Mouse (Mus musculus): Measurements from ENCODE around the gene Atp6v1d. TPM values are rescaled to one million over a fixed set of nuclear protein-coding genes. Genes with fewer than 3 reads are reported as not detected.

Gene Atp6v1d
- polyA plus RNA-seq, 1 experiment from 2014 or later: 82.8 TPM

DNA sequence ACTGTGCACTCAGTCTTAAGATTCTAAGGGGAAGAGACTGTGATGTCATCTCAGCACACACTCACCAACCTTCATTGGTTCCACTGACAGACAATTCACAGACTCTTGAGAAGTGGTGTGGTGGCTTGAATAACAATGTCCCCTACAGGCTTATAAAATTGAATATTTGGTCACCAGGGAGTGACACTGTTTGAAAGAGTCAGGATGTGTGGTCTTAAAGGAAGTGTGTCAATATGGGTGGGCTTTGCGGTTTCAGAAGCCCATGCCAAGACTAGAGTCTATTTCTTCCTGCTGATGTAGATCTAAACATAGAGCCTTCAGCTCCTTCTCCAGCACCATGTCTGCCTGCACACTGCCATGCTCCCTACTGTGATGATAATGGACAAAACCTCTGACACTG, 36.4 kb upstream of the Atp6v1d start:
- Histone ChIP-seq H3K4me2 (ENCODE audit: low read length) (no peak overlapping the region), H3K36me3 (ENCODE audit: control insufficient read depth, insufficient read depth, low read length) (no peaks in the 10 kb centered on the region), H3K27me3 (ENCODE audit: control insufficient read depth, insufficient read depth, low read length) (no peaks in the 10 kb centered on the region), H3K4me3 (ENCODE audit: control insufficient read depth in 1 of 2, insufficient read depth in 1 of 2, low read depth in 1 of 2, low read length in 2 of 2) (no peak overlapping the region), H3K4me1 (ENCODE audit: control insufficient read depth in 2 of 2, insufficient read depth in 2 of 2, low read length in 2 of 2) (no peaks in the 10 kb centered on the region), H3K9ac (ENCODE audit: low read length) (no peak overlapping the region), H3K9me3 (ENCODE audit: control insufficient read depth, low read length) (no peaks in the 10 kb centered on the region), H3K27ac (replicated peaks in 1 of 2; ENCODE audit: control insufficient read depth in 1 of 2, insufficient read depth in 1 of 2, low read depth in 2 of 2, low read length in 2 of 2) (no peak overlapping the region)
- no peak for ATAC-seq (ENCODE audit: insufficient number of reproducible peaks, insufficient read depth, low FRiP score, low read depth)
- WGBS: 100% methylated on average over 1 of the region's 1 CpGs

DNA sequence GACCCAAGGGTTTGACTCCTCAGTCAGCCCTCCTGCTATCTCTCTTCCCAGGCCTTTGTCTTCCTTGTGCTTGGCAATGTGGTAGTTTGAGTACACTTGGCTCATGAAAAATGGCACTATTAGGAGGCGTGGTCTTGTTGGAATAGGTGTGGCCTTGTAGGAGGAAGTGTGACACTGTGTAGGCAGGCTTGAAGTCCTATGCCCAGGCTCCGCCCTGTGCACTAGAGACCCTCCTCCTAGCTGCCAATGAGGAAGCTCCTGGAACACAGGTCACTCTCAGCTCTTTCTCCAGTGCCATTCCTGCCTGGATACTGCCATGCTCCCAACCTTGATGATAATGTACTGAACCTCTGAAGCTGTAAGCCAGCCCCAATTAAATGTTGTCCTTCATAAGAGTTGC, 29.7 kb upstream of the Atp6v1d start:
- Histone ChIP-seq H3K27ac (replicated peaks in 1 of 2; ENCODE audit: control insufficient read depth in 1 of 2, insufficient read depth in 1 of 2, low read depth in 2 of 2, low read length in 2 of 2) (no peak overlapping the region), H3K9me3 (ENCODE audit: control insufficient read depth, low read length) (peaks cover 5% of the 10 kb centered on the region; the same call in 1 of the 2 replicates), H3K4me2 (ENCODE audit: low read length) (no peak overlapping the region), H3K36me3 (ENCODE audit: control insufficient read depth, insufficient read depth, low read length) (peaks cover 14% of the 10 kb centered on the region), H3K9ac (ENCODE audit: low read length) (no peak overlapping the region), H3K4me3 (ENCODE audit: control insufficient read depth in 1 of 2, insufficient read depth in 1 of 2, low read depth in 1 of 2, low read length in 2 of 2) (no peak overlapping the region), H3K4me1 (ENCODE audit: control insufficient read depth in 2 of 2, insufficient read depth in 2 of 2, low read length in 2 of 2) (peaks cover 0 to 14% of the 10 kb centered on the region in 2 experiments; a peak in 3 of 4 replicates), H3K27me3 (ENCODE audit: control insufficient read depth, insufficient read depth, low read length) (no peaks in the 10 kb centered on the region)
- WGBS: 69% methylated on average over 2 of the region's 2 CpGs
- ATAC-seq (ENCODE audit: insufficient number of reproducible peaks, insufficient read depth, low FRiP score, low read depth): no peak

DNA sequence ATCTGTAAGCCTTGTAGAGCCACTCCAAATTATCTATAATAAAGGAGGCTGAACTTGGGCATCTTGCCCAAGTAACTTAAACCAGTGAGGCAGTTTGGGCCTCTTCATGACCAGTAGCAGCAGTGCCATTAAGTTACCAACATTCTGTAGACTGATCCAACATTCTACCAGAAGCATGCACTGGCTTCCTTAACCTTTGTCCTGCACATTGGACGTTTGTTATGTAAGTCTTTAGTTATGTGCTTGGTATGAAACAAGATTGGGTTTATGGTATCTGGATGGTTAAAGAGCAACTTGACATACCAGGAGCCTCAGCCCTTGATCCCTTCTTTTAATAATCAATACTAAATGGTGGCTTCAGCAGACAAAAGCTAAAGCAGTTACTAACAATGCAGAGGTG, 28.6 kb upstream of the Atp6v1d start:
- 63% methylated on average over 1 of the region's 1 CpGs for WGBS
- peaks cover 0 to 14% of the 10 kb centered on the region in 2 experiments; a peak in 3 of 4 replicates for H3K4me1 ChIP-seq (ENCODE audit: control insufficient read depth in 2 of 2, insufficient read depth in 2 of 2, low read length in 2 of 2)
- no peak for ATAC-seq (ENCODE audit: insufficient number of reproducible peaks, insufficient read depth, low FRiP score, low read depth)
- no peaks in the 10 kb centered on the region for H3K27me3 ChIP-seq (ENCODE audit: control insufficient read depth, insufficient read depth, low read length)
- H3K4me2 ChIP-seq (ENCODE audit: low read length): no peak overlapping the region
- H3K27ac ChIP-seq (replicated peaks in 1 of 2; ENCODE audit: control insufficient read depth in 1 of 2, insufficient read depth in 1 of 2, low read depth in 2 of 2, low read length in 2 of 2): no peak overlapping the region
- peaks cover 25% of the 10 kb centered on the region for H3K36me3 ChIP-seq (ENCODE audit: control insufficient read depth, insufficient read depth, low read length)
- no peak overlapping the region for H3K9ac ChIP-seq (ENCODE audit: low read length)
- H3K9me3 ChIP-seq (ENCODE audit: control insufficient read depth, low read length): peaks cover 5% of the 10 kb centered on the region; the same call in 1 of the 2 replicates
- no peak overlapping the region for H3K4me3 ChIP-seq (ENCODE audit: control insufficient read depth in 1 of 2, insufficient read depth in 1 of 2, low read depth in 1 of 2, low read length in 2 of 2)

GRCm38 (mm10) chr12:78874581-78874980, 13.1 kb upstream of the Atp6v1d start:
- no peaks in the 10 kb centered on the region for H3K27me3 ChIP-seq (ENCODE audit: control insufficient read depth, insufficient read depth, low read length)
- H3K4me3 ChIP-seq (ENCODE audit: control insufficient read depth in 1 of 2, insufficient read depth in 1 of 2, low read depth in 1 of 2, low read length in 2 of 2): no peak overlapping the region
- H3K4me2 ChIP-seq (ENCODE audit: low read length): no peak overlapping the region
- H3K36me3 ChIP-seq (ENCODE audit: control insufficient read depth, insufficient read depth, low read length): peaks cover 76% of the 10 kb centered on the region
- no peaks in the 10 kb centered on the region for H3K4me1 ChIP-seq (ENCODE audit: control insufficient read depth in 2 of 2, insufficient read depth in 2 of 2, low read length in 2 of 2)
- H3K9ac ChIP-seq (ENCODE audit: low read length): no peak overlapping the region
- 97% methylated on average over 3 of the region's 3 CpGs for WGBS
- ATAC-seq (ENCODE audit: insufficient number of reproducible peaks, insufficient read depth, low FRiP score, low read depth): no peak
- H3K9me3 ChIP-seq (ENCODE audit: control insufficient read depth, low read length): no peaks in the 10 kb centered on the region
- no peak overlapping the region for H3K27ac ChIP-seq (replicated peaks in 1 of 2; ENCODE audit: control insufficient read depth in 1 of 2, insufficient read depth in 1 of 2, low read depth in 2 of 2, low read length in 2 of 2)

DNA sequence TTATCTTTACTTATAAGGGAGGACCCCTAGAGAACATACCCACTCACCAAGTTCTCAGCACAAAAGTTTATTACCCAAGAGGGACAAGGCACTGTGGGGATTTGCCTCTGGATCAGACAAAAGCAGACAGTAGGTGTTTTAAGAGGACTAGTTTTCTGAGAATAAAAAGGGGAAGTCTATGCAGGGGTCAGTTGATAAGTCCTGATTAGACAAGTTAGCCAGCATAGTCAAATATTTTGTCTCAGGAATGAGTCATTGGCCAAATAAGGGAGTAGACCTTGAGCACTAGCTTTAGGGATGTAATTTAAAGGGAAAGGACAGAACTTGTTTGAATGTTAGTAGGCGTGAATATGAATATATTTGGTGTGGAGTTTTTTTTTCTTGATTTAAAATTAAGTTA, 6.7 kb upstream of the Atp6v1d start:
- no peak for ATAC-seq (ENCODE audit: insufficient number of reproducible peaks, insufficient read depth, low FRiP score, low read depth)
- H3K36me3 ChIP-seq (ENCODE audit: control insufficient read depth, insufficient read depth, low read length): peaks cover 50% of the 10 kb centered on the region

DNA sequence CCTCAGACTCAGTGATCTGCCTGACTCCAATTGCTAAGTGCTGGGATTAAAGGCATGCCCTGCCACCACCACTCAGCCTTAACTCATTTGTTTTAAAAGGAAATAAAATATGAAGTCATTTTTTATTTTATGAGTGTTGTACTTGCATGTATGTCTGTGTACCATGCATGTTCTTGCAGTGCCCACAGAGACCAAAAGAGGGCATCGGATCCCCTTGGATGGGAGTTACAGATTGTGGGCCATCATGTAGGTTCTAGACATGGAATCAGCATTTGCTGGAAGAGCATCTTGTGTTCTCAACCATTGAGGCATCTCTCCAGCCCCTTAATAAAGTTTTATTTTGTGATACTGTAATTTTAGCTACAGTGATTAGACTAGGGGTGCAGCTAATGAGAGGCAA, 4.0 kb upstream of the Atp6v1d start:
- Histone ChIP-seq H3K9me3 (ENCODE audit: control insufficient read depth, low read length) (no peaks in the 10 kb centered on the region), H3K27ac (replicated peaks in 1 of 2; ENCODE audit: control insufficient read depth in 1 of 2, insufficient read depth in 1 of 2, low read depth in 2 of 2, low read length in 2 of 2) (no peak overlapping the region), H3K27me3 (ENCODE audit: control insufficient read depth, insufficient read depth, low read length) (no peaks in the 10 kb centered on the region), H3K4me1 (ENCODE audit: control insufficient read depth in 2 of 2, insufficient read depth in 2 of 2, low read length in 2 of 2) (peaks cover 2 to 9% of the 10 kb centered on the region in 2 experiments; a peak in 2 of 4 replicates), H3K36me3 (ENCODE audit: control insufficient read depth, insufficient read depth, low read length) (peaks cover 36% of the 10 kb centered on the region), H3K9ac (ENCODE audit: low read length) (no peak overlapping the region), H3K4me2 (ENCODE audit: low read length) (no peak overlapping the region), H3K4me3 (ENCODE audit: control insufficient read depth in 1 of 2, insufficient read depth in 1 of 2, low read depth in 1 of 2, low read length in 2 of 2) (no peak overlapping the region)
- no peak for ATAC-seq (ENCODE audit: insufficient number of reproducible peaks, insufficient read depth, low FRiP score, low read depth)
- WGBS: 97% methylated on average over 1 of the region's 1 CpGs

More for the DNA sequence above, 6.7 kb upstream of the Atp6v1d start:
- no peak overlapping the region for H3K4me3 ChIP-seq (ENCODE audit: control insufficient read depth in 1 of 2, insufficient read depth in 1 of 2, low read depth in 1 of 2, low read length in 2 of 2)
- WGBS: 84% methylated on average over 1 of the region's 1 CpGs
- no peak overlapping the region for H3K27ac ChIP-seq (replicated peaks in 1 of 2; ENCODE audit: control insufficient read depth in 1 of 2, insufficient read depth in 1 of 2, low read depth in 2 of 2, low read length in 2 of 2)
- no peak overlapping the region for H3K4me2 ChIP-seq (ENCODE audit: low read length)
- no peaks in the 10 kb centered on the region for H3K27me3 ChIP-seq (ENCODE audit: control insufficient read depth, insufficient read depth, low read length)
- H3K9me3 ChIP-seq (ENCODE audit: control insufficient read depth, low read length): no peaks in the 10 kb centered on the region
- no peak overlapping the region for H3K9ac ChIP-seq (ENCODE audit: low read length)
- peaks cover 0 to 2% of the 10 kb centered on the region in 2 experiments; a peak in 2 of 4 replicates for H3K4me1 ChIP-seq (ENCODE audit: control insufficient read depth in 2 of 2, insufficient read depth in 2 of 2, low read length in 2 of 2)

DNA sequence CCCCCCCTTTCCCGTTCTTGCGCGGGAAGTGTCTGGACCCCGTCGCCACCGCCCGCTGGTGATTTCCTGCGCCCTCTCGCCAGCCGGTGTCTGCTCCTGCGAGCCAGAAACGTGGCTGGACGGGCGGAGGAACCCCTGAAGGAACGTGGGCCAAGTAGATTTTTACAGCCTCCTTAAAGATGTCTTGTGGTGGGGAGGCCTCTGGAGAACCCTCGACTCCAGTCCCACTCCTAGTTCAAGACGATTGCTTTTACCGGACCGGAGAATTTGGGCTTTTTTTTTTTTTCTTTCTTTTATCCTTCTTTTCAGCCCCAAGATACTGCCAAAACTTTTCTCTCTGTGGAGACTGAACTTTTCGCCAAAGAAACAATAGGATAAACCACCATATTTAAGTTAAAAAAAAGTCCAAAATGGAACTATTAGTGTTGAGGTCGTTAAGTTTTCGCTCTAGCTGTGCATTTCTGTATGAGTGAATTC, 854 bp upstream of the Atp6v1d start:
- H3K9ac ChIP-seq (ENCODE audit: low read length): peak overlapping the region; percentile 93
- under 1% methylated on average over 22 of the region's 22 CpGs for WGBS
- H3K4me3 ChIP-seq (ENCODE audit: control insufficient read depth in 1 of 2, insufficient read depth in 1 of 2, low read depth in 1 of 2, low read length in 2 of 2): peak overlapping the region; percentile 83 to 91
- H3K9me3 ChIP-seq (ENCODE audit: control insufficient read depth, low read length): no peaks in the 10 kb centered on the region
- peak overlapping the region; percentile 70 for H3K4me2 ChIP-seq (ENCODE audit: low read length)
- peak overlapping the region; percentile 85 to 96 for H3K27ac ChIP-seq (replicated peaks in 1 of 2; ENCODE audit: control insufficient read depth in 1 of 2, insufficient read depth in 1 of 2, low read depth in 2 of 2, low read length in 2 of 2)
- no peak; the same call in 1 of the 2 replicates for ATAC-seq (ENCODE audit: insufficient number of reproducible peaks, insufficient read depth, low FRiP score, low read depth)
- H3K4me1 ChIP-seq (ENCODE audit: control insufficient read depth in 2 of 2, insufficient read depth in 2 of 2, low read length in 2 of 2): peaks cover 2 to 20% of the 10 kb centered on the region in 2 experiments; a peak in 3 of 4 replicates
- no peaks in the 10 kb centered on the region for H3K27me3 ChIP-seq (ENCODE audit: control insufficient read depth, insufficient read depth, low read length)
- H3K36me3 ChIP-seq (ENCODE audit: control insufficient read depth, insufficient read depth, low read length): peaks cover 10% of the 10 kb centered on the region
